Mouse (Mus musculus): ENCODE data around the gene Abi3.

Gene Abi3

DNA sequence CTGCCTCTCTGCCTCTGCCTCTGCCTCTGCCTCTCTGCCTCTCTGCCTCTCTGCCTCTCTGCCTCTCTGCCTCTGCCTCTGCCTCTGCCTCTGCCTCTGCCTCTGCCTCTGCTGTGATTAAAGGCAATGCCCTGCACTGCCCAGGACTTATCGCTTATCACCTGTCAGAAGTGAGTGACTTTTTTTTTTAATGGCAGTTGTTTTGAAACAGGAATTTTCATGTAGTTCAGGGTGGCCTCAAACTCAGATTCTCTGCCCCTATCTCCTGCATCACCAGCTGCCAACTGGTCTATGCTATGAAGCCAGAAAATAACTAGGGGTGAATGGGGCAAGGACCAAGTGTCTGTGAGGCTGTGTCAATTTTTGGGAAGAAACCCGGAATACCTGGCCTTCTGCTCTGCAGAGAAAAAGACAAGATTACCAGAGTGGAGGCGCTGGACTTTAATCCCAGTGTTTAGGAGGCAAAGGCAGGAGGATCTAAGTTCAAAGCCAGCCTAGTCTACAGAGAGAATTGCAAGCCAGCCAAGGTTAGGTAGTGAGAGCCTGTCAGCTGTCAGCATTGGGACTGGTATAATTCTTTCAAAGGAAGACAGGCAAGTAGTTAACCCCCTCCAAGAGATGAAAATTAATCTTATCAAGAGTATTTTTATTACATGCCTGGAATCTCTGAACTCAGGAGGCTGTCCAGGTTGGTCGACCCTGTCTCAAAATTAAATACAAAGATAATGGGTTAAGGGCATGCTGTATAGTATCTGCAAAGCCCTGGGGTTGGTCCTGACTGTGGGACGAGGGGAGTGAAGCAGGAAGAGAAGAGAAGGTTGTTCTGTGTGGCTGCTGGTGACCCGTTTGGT lies 15.7 kb downstream of the Abi3 start:
- DNase-seq (ENCODE audit: low read depth, low spot score) = no peak

DNA sequence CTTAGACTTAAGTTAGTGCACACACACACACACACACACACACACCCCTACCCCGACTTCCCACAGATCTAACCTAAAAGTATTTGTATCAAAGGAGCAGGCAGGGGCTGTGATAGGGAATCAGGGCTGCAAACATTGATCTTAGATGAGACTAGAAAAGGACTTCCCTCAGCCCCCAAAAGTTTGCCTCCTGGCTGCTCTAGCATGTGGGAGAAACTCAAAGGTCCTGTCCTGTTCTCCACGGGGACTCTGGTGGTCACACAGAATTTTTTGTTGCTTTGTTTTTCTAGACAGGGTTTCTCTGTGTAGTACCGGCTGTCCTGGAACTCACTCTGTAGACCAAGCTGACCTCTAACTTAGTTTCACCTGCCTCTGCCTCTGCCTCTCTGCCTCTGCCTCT lies 16.7 kb downstream of the Abi3 start:
- no peak for DNase-seq (ENCODE audit: low read depth, low spot score)

DNA sequence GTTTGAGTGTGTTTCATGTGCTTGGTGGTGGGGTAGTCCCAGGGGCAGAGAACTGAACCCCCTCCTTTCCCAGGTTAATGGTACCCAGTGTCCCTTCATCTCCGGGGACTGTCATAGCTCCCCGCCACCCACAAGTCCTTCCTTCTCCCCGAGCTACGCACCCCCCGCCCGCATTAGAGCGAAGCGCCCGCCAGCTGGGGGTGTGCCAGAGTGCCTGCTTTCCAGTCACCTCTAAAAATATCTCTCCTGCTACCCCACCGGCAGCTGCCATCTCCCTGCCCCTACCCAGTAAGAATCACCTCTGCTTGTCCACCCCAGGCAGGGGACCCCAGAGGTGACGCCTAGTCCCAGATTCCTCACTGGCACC lies 17.4 kb downstream of the Abi3 start:
- DNase-seq (ENCODE audit: low read depth, low spot score) = peak; percentile 78

DNA sequence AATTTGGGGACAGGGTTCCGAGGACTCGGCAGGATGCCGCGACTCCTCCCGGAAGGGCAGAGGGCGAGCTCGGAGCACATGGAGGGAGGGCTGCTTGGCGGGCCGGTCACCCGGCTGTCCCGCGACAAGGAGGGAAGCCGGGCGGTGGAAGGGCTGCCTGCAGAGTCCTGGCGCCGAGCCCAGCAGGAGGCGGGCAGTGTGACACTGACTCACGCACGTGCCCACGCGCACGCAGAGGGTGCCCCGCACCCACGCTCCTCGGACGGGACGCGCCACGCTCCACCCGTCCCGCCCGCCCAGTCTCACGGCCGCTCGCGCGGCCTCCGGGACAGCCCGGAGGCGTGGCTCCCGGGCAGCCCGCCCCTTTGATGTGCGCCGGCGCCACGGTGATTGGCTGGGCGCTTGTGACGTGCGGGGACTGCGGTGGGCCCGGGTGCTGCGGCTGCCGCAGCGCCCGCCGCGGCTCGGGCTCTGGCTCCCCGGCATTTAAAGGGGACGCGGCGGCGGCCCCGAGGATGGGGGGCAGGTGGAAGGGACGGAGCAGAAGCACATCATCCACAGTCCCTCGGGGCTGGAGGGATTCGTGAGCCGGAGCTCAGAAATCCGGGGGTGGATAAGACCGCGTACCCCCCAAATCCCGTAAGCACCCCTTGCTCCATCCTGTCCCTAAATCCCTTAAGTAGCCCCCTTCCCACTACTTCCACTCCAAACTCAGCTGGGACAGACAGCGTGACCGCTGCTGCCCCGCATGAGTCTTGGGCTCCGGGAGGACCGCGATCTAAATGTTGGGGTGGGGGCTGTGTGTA lies 18.0 kb downstream of the Abi3 start, which contains the start of gene Phospho1:
Phospho1 (plus strand) TSS at position 429 of the 806 bp plus-strand sequence.
- peak; percentile 96 for DNase-seq (ENCODE audit: low read depth, low spot score)

DNA sequence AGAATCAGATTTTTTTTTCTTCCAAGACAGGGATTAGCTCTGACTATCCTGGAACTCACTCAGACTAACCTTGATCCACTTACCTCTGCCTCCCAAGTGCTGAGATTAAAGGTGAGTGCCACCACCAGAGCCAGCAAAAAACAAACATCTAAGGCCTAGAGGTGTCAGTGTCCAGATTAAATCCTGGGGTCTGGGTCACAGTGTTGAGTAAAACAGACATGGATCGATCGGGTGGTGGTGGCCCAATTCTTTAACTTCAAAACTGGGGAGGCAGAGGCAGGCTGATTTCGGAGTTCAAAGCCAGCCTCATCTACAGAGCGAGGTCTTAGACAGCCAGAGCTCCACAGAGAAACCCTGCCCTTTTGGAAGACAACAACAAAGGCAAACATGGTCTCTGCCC lies 19.8 kb downstream of the Abi3 start:
- no peak for DNase-seq (ENCODE audit: low read depth, low spot score)

DNA sequence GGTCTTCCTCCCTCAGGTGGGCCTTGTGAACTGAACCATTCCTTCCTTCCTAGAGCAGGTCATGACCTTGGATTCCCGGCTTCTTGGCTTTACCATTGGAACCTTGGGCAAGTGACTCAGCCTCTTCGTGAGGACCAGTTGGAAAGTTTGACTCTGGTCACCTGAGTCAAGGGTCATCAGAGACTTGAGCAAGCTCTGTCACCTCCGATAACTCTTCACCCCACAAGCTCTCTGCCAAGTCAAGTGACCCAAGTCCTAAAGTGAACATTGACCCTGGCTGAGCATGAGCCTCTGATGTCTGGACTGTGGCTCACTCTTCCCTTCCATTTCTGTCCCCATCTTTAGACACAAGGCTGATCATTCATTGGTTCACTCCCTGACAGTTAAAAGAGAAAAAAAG lies 20.8 kb downstream of the Abi3 start:
- no peak for DNase-seq (ENCODE audit: low read depth, low spot score)

DNA sequence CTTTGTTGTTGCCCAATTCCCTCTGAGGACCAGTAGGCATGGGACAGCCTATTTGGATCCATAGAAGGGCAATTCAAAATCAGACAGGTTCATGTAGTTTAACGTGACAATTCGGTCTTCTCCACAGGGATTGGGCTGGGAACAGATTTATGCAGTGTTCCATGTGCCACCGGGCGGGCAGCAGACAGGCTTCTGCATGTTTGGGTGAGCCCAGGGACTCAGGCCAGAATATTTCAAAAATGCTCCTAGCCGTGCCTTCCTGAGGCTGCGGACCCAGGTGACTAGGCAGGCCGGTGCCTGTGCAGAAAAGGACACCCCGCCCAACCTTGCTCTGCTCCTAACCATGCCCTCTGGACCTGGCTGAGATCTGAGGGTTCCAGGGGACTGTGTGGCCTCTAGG lies 23.1 kb downstream of the Abi3 start:
- DNase-seq (ENCODE audit: low read depth, low spot score) = no peak

DNA sequence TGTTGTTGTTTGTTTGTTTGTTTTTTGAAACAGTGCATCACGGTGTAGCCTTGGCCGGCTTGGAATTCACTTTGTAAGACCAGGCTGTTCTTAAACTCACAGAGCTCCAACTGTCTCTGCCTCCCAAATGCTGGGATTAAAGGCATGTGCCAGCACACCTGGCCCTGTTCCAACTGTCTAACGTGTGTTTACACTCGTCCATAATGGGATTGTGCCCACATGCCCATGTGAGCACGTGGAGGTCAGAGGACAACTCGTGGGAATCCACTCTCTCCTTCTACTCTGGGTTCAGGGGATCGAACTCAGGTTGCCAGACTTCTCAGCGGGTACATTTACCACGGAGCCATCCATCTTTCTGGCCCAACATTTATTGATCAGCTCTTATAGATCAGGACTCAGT lies 26.9 kb downstream of the Abi3 start:
- no peak for DNase-seq (ENCODE audit: low read depth, low spot score)

DNA sequence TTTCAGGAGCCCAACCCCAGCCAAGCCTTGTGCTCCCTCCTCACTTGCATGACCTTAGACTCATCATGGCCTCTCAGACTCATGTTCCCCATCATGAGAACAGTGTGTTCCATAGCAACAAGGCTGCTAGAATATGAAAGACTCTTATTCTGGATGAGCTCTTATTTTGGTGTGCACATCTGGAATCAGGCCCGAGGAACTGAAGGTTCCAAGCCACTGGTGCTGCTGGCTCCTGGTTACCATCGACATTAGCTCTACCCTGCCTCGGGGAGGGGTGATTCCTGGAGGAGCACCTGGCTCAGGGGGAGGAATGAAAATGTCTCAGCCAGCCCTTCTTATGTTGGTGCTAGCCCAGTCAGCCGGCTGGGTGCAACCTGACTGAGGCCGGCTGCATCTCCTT lies 27.4 kb downstream of the Abi3 start:
- no peak for DNase-seq (ENCODE audit: low read depth, low spot score)

DNA sequence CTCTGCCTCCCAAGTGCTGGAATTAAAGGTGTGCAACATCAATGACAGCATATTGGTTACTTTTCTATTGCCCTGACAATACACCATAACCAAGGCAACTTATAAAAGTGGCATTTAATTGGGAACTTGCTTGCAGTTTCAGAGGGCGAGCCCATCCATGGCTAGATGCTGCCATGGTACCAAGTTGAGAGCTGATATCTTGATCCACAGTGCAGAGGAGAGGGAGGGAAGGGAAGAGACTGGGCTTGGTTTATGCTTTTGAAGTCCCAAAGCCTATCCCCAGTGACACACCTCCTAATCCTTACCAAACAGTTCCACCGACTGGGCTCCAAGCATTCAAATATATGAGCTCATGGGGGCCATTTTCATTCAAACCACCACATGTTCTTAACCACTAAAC lies 28.2 kb downstream of the Abi3 start:
- no peak for DNase-seq (ENCODE audit: low read depth, low spot score)

DNA sequence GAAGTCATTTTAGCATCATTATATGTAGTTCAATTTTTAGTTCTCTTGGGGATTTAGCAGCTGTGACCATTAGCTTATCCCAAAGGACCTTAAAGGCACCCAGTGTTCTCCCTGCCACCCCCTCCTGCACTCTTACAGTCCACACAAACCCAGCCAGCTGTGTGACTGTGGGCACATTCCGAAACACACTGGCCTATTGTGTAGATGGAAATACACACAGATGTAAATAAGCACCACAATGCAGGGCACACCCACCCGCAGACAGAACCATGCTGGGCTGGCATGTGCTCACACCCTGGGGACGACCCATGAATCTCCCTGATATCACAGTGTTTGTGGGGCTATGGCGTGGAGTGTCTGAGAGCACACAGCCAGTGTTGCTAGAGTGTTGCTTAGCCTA lies 30.1 kb downstream of the Abi3 start:
- DNase-seq (ENCODE audit: low read depth, low spot score) = peak; percentile 77

DNA sequence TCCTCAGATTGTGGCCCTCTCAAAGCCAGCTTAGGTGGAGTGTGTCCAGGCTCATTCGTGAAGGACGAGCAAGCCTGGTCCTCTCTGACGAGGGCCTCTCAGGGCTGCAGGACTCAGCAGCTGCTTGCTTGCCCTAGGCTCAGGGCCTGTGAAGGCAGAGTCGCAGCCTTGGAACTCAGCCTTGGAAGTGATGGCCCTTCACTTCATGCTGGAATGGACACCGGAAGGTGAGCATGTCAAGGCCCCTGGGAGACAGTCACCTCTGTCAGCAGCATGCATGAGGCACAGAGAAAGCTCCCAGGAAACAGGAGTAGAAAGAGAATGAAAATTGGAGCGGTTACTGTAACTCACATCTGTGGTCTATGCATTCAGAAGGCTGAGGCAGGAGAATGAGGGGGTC lies 30.5 kb downstream of the Abi3 start:
- no peak for DNase-seq (ENCODE audit: low read depth, low spot score)

DNA sequence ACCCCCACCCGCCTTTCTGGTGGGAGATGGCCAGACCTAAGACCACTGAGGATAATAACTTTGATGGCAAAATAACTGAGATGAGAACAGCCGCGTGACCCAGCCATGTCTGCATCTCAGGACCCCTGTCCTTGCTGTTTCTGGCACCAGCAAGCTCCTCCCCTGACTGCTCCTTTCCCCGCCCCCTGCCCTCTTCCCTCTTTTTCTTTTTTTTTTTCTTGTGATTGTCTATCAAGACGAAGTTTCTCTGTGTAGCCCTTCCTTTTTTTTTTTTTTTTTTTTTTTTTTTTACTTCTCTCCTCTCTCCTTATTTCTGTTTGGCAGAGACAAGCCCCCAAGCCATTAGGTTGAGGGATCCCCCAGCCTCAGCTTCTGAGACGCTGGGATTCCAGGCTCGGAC lies 31.4 kb downstream of the Abi3 start:
- DNase-seq (ENCODE audit: low read depth, low spot score) = no peak

DNA sequence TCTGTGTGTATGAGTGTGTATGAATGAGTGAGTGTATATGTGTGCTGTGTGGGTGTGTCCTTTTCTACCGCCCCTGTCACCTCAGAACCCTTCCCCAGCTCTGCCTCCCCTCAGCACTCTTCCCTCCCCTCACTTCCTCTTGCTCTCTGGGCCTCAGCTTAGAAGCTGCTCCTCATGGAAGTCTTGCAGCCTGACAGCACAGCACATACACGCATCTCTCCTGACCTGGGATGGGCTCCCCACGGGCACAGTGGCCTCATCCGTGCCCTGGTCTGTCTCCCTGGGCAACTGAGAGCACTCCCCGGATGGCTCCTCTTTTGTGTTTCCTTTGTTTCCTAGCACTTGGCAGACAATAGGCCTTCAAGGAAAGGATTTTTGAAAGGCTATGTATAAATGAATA lies 32.7 kb downstream of the Abi3 start:
- no peak for DNase-seq (ENCODE audit: low read depth, low spot score)

DNA sequence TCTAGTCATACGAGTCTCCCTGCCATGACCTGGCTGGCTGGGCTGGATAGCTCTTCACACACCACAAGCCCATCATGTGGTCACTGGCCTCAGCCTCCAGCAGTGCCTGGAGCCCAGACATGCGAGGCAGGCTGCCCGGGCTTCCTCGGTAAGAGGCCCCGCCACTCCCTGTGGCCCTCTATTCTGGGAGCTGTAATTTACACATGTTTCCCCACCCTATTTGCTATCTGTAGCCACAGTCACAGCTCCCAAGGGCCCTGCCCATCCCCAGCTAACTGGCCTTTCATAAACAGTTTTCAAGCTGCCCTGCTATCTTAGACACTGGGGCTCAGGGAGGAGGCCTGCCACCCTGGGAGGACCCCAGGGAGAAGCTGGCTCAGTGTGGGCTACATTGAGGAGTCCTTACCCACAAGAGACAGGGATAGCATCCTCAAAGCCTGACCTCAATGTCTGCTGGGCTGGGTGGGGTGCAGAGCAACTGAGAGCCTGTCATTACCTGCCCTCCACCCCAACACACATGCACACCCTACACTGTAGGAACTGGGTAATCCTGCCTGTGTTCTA lies 33.7 kb downstream of the Abi3 start:
- no peak for DNase-seq (ENCODE audit: low read depth, low spot score)

DNA sequence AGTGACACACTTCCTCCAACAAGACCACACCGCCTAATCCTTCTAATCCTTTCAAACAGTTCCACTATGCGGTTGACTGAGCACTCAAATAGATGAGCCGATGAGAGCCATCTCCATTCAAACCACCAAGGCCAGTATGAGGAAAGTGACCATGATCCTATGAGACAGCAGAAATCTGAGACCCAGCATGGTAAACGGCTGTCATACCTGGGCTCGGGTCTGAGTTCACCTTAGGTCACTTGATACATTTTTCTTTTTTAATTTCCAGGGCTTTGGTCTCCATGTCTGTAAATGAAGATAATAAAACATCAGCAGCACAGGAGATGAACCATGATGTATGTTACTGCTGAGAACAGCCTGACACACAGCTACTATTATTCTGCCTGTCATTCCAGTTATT lies 34.4 kb downstream of the Abi3 start:
- no peak for DNase-seq (ENCODE audit: low read depth, low spot score)

DNA sequence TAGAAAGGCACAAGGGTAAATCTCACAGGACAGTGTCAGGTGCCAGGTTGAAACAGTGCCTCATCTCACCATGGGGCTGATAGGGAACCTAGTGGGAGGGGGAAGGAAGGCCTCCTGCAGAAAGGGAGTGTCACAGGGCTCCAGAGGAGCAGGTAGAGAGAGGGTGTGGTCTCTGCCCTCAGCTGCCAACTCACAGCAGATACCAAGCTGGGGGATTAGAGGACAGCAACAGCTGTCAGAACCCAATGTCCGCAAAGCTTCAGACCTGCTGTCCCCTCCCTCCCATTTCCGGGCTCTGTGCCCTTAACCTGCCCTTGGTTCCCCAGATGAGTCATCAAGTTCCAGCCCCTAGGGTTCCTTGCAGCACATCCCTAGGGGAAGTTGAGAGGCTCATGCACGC lies 36.7 kb downstream of the Abi3 start:
- DNase-seq (ENCODE audit: low read depth, low spot score) = no peak

DNA sequence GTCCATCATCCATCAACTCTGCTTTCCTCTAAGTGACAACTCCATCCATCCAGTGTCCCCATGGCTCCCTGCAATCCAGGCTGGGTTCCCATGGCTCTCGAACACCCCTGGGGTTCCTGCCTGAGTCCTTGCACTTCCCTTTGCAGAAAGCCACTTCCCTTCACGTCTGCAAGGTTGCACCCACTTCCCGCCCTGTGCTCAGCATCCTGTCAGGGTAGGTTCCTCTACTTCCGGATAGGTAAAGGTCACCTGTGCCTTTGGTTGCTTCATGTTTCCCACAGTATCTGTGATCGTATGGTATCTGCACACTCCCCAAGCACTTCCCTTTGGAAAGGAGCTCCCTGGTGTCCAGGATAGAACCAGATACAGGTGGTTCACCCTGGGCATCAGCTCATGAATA lies 37.3 kb downstream of the Abi3 start:
- no peak for DNase-seq (ENCODE audit: low read depth, low spot score)

DNA sequence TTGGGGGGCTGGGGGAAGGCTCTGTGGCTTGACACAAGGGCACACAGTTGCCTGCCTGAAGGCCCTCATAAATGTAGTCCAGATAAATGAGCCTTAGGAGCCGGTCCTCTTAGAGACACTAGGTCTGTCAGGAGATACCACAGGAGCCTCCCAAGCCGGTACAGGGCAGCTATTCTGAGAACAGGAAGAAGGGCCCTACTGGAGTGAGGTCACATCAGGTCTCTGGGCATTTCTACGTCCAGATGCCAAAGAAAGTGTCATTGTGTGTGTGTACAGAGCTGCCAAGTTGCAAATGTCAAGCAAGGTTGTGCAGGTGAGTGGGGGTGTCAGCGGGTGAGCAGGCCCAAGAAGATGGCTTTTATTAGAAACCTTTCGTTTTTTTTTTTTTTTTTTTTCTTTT lies 46.7 kb downstream of the Abi3 start:
- DNase-seq (ENCODE audit: low read depth, low spot score) = no peak

DNA sequence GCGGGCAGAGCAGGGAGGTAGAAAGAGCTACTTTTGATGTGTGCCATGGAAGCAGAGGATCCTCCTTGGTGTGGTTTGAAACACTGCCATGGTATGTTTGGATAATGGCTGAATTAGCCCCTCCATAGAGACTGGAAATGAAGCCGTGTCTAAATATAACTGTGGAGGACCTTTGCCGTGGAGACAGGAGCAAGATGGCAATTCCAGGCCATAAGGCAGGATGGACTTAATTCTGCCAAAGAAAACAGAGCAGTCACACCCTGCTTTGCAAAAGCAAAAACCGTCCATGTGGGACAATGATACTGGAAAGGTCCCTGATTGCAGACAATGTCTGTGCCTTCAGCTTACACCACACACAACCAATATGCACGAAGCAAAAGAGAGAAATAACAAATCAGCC lies 48.1 kb downstream of the Abi3 start:
- no peak for DNase-seq (ENCODE audit: low read depth, low spot score)

DNA sequence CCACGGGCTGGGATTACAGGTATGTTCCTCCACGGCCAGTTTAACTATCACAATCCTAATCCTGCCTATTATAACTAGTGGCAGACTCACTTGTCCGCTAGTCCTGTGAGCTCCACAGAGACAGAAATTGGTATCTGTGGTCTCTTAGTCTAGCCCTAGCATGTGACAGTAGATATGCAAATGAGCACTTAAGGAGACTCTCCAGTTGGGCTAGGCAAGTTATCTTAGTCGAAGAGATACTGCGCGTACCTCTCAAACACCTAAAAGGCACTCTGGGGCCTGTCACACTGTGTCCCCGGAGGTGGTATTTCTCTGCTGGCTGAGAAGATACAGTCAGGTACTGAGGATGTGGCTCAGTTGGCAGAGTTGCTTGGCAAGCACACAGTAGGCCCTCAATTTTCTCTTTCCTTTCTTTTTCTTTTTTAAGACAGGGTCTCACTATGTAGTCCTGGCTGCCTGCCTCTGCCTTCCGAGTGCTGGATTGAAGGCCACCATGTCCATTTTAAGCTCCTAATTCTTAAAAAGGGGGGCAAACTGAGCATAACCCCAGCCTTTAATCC lies 49.2 kb downstream of the Abi3 start:
- DNase-seq (ENCODE audit: low read depth, low spot score) = no peak

DNA sequence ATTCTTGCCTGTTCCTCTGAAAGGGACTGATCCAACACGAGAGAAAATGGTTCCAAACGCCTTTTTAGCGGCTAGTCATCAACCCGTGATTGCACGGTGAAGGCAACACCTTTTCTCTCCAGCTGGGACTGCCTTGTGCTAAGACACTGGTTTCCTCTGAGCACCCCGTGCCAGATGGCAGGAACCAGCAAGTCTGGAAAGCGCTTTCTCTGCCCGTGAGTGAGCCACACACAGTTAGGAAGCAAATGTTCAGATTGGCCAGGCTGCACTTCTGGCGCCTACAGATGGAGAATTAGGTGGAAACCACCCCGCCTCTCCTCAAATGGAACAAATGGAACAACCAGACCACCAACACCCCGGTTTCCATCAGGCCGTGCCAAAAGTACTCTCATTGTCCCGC lies 50.5 kb downstream of the Abi3 start:
- DNase-seq (ENCODE audit: low read depth, low spot score) = peak; percentile 88

Measured in brain, adult 2 months (tissue).